Mouse (Mus musculus): ENCODE measurements at regions not wholly inside any gene's neighbourhood (a gene's known extent, or its start where the extent isn't known, plus 50 kb on each side); places are given as distances from the start of the nearest gene placed in this dataset.

GRCm38 (mm10) chr9:61700576-61700975 is 213.8 kb downstream of the Rplp1 start:
- Histone ChIP-seq H3K4me3 (replicated peaks; ENCODE audit: low read length) (no peak overlapping the region), H3K4me1 (replicated peaks; ENCODE audit: control insufficient read depth, insufficient read depth, low read length) (peaks cover 36% of the 10 kb centered on the region), H3K27ac (ENCODE audit: low read length) (no peak overlapping the region), H3K4me2 (ENCODE audit: low read length) (no peak overlapping the region), H3K36me3 (ENCODE audit: control insufficient read depth, insufficient read depth) (no peaks in the 10 kb centered on the region), H3K9me3 (ENCODE audit: control insufficient read depth, low read length) (no peaks in the 10 kb centered on the region), H3K27me3 (replicated peaks; ENCODE audit: control insufficient read depth, insufficient read depth, low read length) (no peaks in the 10 kb centered on the region), H3K9ac (replicated peaks; ENCODE audit: low read depth, low read length) (no peak overlapping the region)
- no peak for ATAC-seq
- 88% methylated on average over 6 of the region's 6 CpGs for WGBS

DNA sequence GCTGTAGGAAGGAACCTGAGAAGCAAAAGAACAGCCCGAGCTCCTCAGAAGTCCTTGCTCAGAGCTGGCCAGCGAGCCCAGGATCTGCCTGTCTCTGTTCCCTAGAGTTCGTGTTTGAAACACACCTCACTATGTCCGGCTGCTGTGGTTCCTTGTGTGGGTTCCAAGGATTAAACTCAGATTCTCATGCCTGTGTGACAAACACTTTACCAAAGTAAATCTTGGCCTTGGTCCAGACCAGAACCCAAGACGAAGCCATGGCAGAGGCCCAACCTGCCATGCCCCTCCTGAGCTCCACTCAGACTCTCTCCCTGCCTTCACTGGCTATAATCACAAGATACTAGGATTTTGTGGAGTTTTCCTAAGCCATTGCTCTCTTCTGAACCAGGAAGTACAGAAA is 214.7 kb downstream of the Rplp1 start:
- H3K36me3 ChIP-seq (ENCODE audit: control insufficient read depth, insufficient read depth) = no peaks in the 10 kb centered on the region
- H3K27me3 ChIP-seq (replicated peaks; ENCODE audit: control insufficient read depth, insufficient read depth, low read length) = no peaks in the 10 kb centered on the region
- H3K9ac ChIP-seq (replicated peaks; ENCODE audit: low read depth, low read length) = no peak overlapping the region
- no peak overlapping the region for H3K4me2 ChIP-seq (ENCODE audit: low read length)
- no peak overlapping the region for H3K4me3 ChIP-seq (replicated peaks; ENCODE audit: low read length)
- no peak overlapping the region for H3K27ac ChIP-seq (ENCODE audit: low read length)
- H3K9me3 ChIP-seq (ENCODE audit: control insufficient read depth, low read length) = no peaks in the 10 kb centered on the region
- ATAC-seq = no peak
- WGBS = 58% methylated on average over 5 of the region's 5 CpGs
- peaks cover 34% of the 10 kb centered on the region for H3K4me1 ChIP-seq (replicated peaks; ENCODE audit: control insufficient read depth, insufficient read depth, low read length)

GRCm38 (mm10) chr9:61697959-61698358 is 216.4 kb downstream of the Rplp1 start:
- WGBS = 10% methylated on average over 11 of the region's 11 CpGs
- Histone ChIP-seq H3K4me1 (replicated peaks; ENCODE audit: control insufficient read depth, insufficient read depth, low read length) (peaks cover 26% of the 10 kb centered on the region), H3K27ac (ENCODE audit: low read length) (no peak overlapping the region), H3K27me3 (replicated peaks; ENCODE audit: control insufficient read depth, insufficient read depth, low read length) (no peaks in the 10 kb centered on the region; the same call in 1 of the 2 replicates), H3K9me3 (ENCODE audit: control insufficient read depth, low read length) (no peaks in the 10 kb centered on the region), H3K36me3 (ENCODE audit: control insufficient read depth, insufficient read depth) (no peaks in the 10 kb centered on the region), H3K4me2 (ENCODE audit: low read length) (no peak overlapping the region), H3K4me3 (replicated peaks; ENCODE audit: low read length) (no peak overlapping the region), H3K9ac (replicated peaks; ENCODE audit: low read depth, low read length) (no peak overlapping the region)
- ATAC-seq = peak; percentile 54

- H3K4me2 ChIP-seq (ENCODE audit: low read length) = no peak overlapping the region
- ATAC-seq = no peak
- peaks cover 19% of the 10 kb centered on the region for H3K4me1 ChIP-seq (replicated peaks; ENCODE audit: control insufficient read depth, insufficient read depth, low read length)
- H3K4me3 ChIP-seq (replicated peaks; ENCODE audit: low read length) = no peak overlapping the region
- H3K9ac ChIP-seq (replicated peaks; ENCODE audit: low read depth, low read length) = no peak overlapping the region
- H3K27me3 ChIP-seq (replicated peaks; ENCODE audit: control insufficient read depth, insufficient read depth, low read length) = no peaks in the 10 kb centered on the region; the same call in 1 of the 2 replicates
- no peaks in the 10 kb centered on the region for H3K36me3 ChIP-seq (ENCODE audit: control insufficient read depth, insufficient read depth)
- H3K9me3 ChIP-seq (ENCODE audit: control insufficient read depth, low read length) = no peaks in the 10 kb centered on the region
- WGBS = 96% methylated on average over 3 of the region's 3 CpGs
- no peak overlapping the region for H3K27ac ChIP-seq (ENCODE audit: low read length)
Measured at GRCm38 (mm10) chr9:61696831-61697230, 217.5 kb downstream of the Rplp1 start.

DNA sequence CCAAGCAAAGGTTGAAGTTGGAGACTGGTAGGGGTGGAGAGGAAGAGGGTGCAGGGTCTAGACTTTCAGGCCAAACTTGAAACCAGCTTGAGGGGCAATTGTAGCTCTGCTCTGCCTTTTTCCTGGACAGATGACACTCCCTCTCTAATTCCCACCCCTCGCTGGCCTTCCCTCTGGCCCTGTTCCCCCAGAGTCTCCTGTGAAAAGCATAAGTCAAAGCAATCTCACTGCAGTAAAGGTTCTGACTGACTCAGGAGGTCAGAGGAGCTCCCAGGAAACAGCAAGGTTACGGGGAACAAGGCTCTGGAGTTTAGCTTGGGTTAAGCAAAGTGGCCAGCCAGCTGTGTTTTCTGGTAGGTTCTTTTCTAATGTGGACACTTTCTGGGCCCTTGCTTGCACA is 218.5 kb downstream of the Rplp1 start:
- Histone ChIP-seq H3K4me3 (replicated peaks; ENCODE audit: low read length) (no peak overlapping the region), H3K27ac (ENCODE audit: low read length) (no peak overlapping the region), H3K27me3 (replicated peaks; ENCODE audit: control insufficient read depth, insufficient read depth, low read length) (no peaks in the 10 kb centered on the region; the same call in 1 of the 2 replicates), H3K9ac (replicated peaks; ENCODE audit: low read depth, low read length) (no peak overlapping the region), H3K4me2 (ENCODE audit: low read length) (no peak overlapping the region), H3K4me1 (replicated peaks; ENCODE audit: control insufficient read depth, insufficient read depth, low read length) (peaks cover 19% of the 10 kb centered on the region), H3K9me3 (ENCODE audit: control insufficient read depth, low read length) (no peaks in the 10 kb centered on the region), H3K36me3 (ENCODE audit: control insufficient read depth, insufficient read depth) (no peaks in the 10 kb centered on the region)
- WGBS = 81% methylated on average over 2 of the region's 2 CpGs
- no peak for ATAC-seq

- Histone ChIP-seq H3K4me2 (ENCODE audit: low read length) (no peak overlapping the region), H3K4me3 (replicated peaks; ENCODE audit: low read length) (no peak overlapping the region), H3K9me3 (ENCODE audit: control insufficient read depth, low read length) (no peaks in the 10 kb centered on the region), H3K4me1 (replicated peaks; ENCODE audit: control insufficient read depth, insufficient read depth, low read length) (peaks cover 19% of the 10 kb centered on the region), H3K27me3 (replicated peaks; ENCODE audit: control insufficient read depth, insufficient read depth, low read length) (no peaks in the 10 kb centered on the region; the same call in 1 of the 2 replicates), H3K27ac (ENCODE audit: low read length) (no peak overlapping the region), H3K36me3 (ENCODE audit: control insufficient read depth, insufficient read depth) (no peaks in the 10 kb centered on the region), H3K9ac (replicated peaks; ENCODE audit: low read depth, low read length) (no peak overlapping the region)
- 8% methylated on average over 9 of the region's 9 CpGs for WGBS
- ATAC-seq = no peak
Measured at GRCm38 (mm10) chr9:61695381-61695791, 219.0 kb downstream of the Rplp1 start.

DNA sequence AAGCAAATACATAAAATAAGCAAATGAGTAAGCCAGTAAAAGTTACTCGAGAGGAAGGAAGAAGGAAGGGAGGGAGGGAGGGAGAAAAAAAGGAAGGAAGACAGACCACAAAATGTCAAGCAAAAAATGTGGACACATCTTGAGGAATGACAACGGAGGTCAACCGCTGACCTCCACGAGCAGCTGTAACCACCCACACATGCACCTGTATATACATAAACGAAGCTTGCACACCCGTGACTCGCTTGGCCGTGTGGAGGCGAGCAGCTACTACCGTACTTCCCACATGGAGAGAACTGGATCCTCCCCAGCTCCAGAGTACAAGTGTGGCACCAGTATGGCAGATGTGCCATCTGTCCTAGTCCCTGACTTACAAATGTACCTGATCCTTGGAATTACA is 220.1 kb downstream of the Rplp1 start:
- H3K9ac ChIP-seq (replicated peaks; ENCODE audit: low read depth, low read length) = no peak overlapping the region
- WGBS = 88% methylated on average over 10 of the region's 10 CpGs
- H3K4me2 ChIP-seq (ENCODE audit: low read length) = no peak overlapping the region
- H3K4me1 ChIP-seq (replicated peaks; ENCODE audit: control insufficient read depth, insufficient read depth, low read length) = peaks cover 20% of the 10 kb centered on the region
- no peaks in the 10 kb centered on the region for H3K36me3 ChIP-seq (ENCODE audit: control insufficient read depth, insufficient read depth)
- H3K27me3 ChIP-seq (replicated peaks; ENCODE audit: control insufficient read depth, insufficient read depth, low read length) = no peaks in the 10 kb centered on the region; the same call in 1 of the 2 replicates
- H3K27ac ChIP-seq (ENCODE audit: low read length) = no peak overlapping the region
- H3K4me3 ChIP-seq (replicated peaks; ENCODE audit: low read length) = no peak overlapping the region
- ATAC-seq = no peak
- no peaks in the 10 kb centered on the region for H3K9me3 ChIP-seq (ENCODE audit: control insufficient read depth, low read length)

DNA sequence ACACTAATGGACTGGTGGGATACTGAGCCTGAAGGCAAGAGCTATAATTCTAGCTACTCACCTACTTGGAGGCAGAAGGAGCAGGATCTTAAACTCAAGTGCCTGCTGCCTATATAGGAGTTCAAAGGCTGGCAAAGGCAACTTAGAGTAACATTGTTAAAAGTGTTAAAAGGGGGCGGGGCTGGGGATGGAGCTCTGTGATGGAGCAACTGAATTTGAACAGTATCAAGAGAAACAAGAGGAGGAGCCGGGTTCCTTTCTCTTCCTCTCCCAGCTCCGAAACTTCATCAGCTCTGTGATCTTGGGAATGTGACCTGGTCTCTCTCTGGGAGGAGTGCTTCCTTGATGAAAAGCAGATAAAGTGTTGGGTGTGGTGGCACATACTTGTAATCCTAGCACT is 223.6 kb downstream of the Rplp1 start:
- Histone ChIP-seq H3K36me3 (ENCODE audit: control insufficient read depth, insufficient read depth) (no peaks in the 10 kb centered on the region), H3K9me3 (ENCODE audit: control insufficient read depth, low read length) (no peaks in the 10 kb centered on the region), H3K9ac (replicated peaks; ENCODE audit: low read depth, low read length) (no peak overlapping the region), H3K4me1 (replicated peaks; ENCODE audit: control insufficient read depth, insufficient read depth, low read length) (peaks cover 7% of the 10 kb centered on the region; the same call in 1 of the 2 replicates), H3K27ac (ENCODE audit: low read length) (no peak overlapping the region), H3K4me2 (ENCODE audit: low read length) (no peak overlapping the region), H3K4me3 (replicated peaks; ENCODE audit: low read length) (no peak overlapping the region), H3K27me3 (replicated peaks; ENCODE audit: control insufficient read depth, insufficient read depth, low read length) (no peaks in the 10 kb centered on the region; the same call in 1 of the 2 replicates)
- ATAC-seq = no peak
- WGBS = 70% methylated on average over 3 of the region's 3 CpGs

DNA sequence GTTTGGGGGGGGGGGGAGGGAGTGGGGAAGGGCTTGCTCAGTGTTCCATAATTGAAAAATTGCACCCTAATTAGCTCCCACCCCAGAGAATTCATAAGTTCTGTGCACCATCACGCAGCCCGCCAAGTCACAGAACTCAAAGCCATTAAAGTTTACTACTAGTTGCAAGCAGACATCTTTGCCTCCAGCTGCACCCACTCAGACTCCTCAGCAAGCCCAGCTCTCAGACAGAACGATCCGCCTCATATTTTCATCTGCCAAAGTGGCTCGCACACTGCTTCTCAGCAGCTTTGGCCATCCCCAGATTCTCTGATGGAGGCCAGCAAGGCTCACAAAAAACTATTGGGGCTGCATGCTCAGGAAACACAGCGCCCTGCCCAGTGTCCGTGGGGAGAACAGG is 224.4 kb downstream of the Rplp1 start:
- ATAC-seq = no peak

DNA sequence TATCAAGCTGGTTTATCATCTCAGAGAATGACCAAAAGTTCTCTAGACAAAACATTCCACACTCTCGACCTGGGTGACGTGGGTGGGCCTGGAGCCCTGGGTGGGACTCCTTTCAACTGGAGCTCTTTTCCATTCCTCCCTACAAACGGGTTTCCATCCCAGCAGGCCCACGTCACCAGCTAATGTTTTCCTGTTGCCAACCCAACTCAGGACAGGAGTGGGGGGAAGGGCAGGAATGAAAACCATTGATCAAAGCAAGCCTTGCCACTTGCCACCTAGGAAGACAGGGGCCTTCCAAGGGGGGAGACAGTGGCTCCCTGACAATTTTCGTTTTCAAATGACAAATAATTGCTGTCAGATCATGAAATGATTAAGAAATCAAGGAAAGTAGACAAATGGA is 224.8 kb downstream of the Rplp1 start:
- no peak overlapping the region for H3K9ac ChIP-seq (replicated peaks; ENCODE audit: low read depth, low read length)
- 29% methylated on average over 5 of the region's 5 CpGs for WGBS
- no peaks in the 10 kb centered on the region for H3K9me3 ChIP-seq (ENCODE audit: control insufficient read depth, low read length)
- H3K36me3 ChIP-seq (ENCODE audit: control insufficient read depth, insufficient read depth) = no peaks in the 10 kb centered on the region
- H3K27me3 ChIP-seq (replicated peaks; ENCODE audit: control insufficient read depth, insufficient read depth, low read length) = no peaks in the 10 kb centered on the region; the same call in 1 of the 2 replicates
- no peak overlapping the region for H3K4me3 ChIP-seq (replicated peaks; ENCODE audit: low read length)
- ATAC-seq = no peak
- no peak overlapping the region for H3K4me2 ChIP-seq (ENCODE audit: low read length)
- 0 out of 2 replicates have a peak, but pooled peaks cover 5% of the 10 kb centered on the region for H3K4me1 ChIP-seq (replicated peaks; ENCODE audit: control insufficient read depth, insufficient read depth, low read length)
- no peak overlapping the region for H3K27ac ChIP-seq (ENCODE audit: low read length)

More for the DNA sequence above, 224.4 kb downstream of the Rplp1 start:
- Histone ChIP-seq H3K4me3 (replicated peaks; ENCODE audit: low read length) (no peak overlapping the region), H3K27ac (ENCODE audit: low read length) (no peak overlapping the region), H3K4me1 (replicated peaks; ENCODE audit: control insufficient read depth, insufficient read depth, low read length) (0 out of 2 replicates have a peak, but pooled peaks cover 5% of the 10 kb centered on the region), H3K36me3 (ENCODE audit: control insufficient read depth, insufficient read depth) (no peaks in the 10 kb centered on the region), H3K9me3 (ENCODE audit: control insufficient read depth, low read length) (no peaks in the 10 kb centered on the region), H3K4me2 (ENCODE audit: low read length) (no peak overlapping the region), H3K27me3 (replicated peaks; ENCODE audit: control insufficient read depth, insufficient read depth, low read length) (no peaks in the 10 kb centered on the region; the same call in 1 of the 2 replicates), H3K9ac (replicated peaks; ENCODE audit: low read depth, low read length) (no peak overlapping the region)
- 66% methylated on average over 7 of the region's 7 CpGs for WGBS

All from forebrain, embryonic 16.5 days (tissue).